Comparison of ENCODE assay signal across 9 mouse cellular contexts in the genomic region with DNA sequence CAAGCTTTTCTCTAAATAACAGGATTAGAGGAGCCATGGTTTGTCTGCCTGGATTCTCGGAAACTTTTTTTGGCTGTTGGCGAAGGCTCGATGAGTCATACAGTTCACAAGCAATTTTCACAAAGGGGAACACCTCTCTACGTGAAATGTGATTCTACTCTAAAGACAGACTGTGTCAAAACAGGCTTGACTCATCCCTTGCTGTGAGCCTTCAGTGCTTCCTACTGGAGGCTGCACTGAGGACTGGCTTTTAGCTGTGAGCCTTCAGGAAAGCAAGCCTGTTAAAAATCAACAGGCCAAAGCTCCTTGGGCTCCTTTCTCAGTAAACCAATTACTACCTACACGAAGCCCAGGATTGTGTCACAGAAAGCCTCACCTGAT.
DNase-seq lines count a peak whose midpoint lies in the region; ATAC-seq and TF ChIP-seq lines count a peak whose summit lies in the region.
"Had no signal": no experiment of that assay in that cellular context is flagged by ENCODE, and none has a peak within 500 bp of the region (broad histone marks: within the 10 kb centered on the region; RNA-seq: fewer than 3 reads in every experiment).

No protein-coding gene starts in this region.

- no peaks in the 10 kb centered on the region for H3K36me3 ChIP-seq in kidney, embryonic 16.5 days (ENCODE audit: insufficient read depth, low read length)
- H3K36me3 ChIP-seq in stomach, embryonic 14.5 days (ENCODE audit: control insufficient read depth, insufficient read depth, low read length), result no peaks in the 10 kb centered on the region
- no peaks in the 10 kb centered on the region for H3K36me3 ChIP-seq in hindbrain, embryonic 10.5 days
- H3K36me3 ChIP-seq: limb, embryonic 13.5 days had no signal

- WGBS in lung, adult 2 months, result 55% methylated on average over 5 of the region's 5 CpGs
- WGBS in kidney, embryonic 16.5 days, result 65% methylated on average over 5 of the region's 5 CpGs
- WGBS in stomach, embryonic 14.5 days, result 37% methylated on average over 5 of the region's 5 CpGs
- 59% methylated on average over 5 of the region's 5 CpGs for WGBS in hindbrain, embryonic 10.5 days

- no peaks in the 10 kb centered on the region for H3K27me3 ChIP-seq in kidney, embryonic 16.5 days (ENCODE audit: insufficient read depth, low read length)
- no peaks in the 10 kb centered on the region for H3K27me3 ChIP-seq in stomach, embryonic 14.5 days (ENCODE audit: control insufficient read depth, insufficient read depth, low read length)
- no peaks in the 10 kb centered on the region for H3K27me3 ChIP-seq in hindbrain, embryonic 10.5 days (ENCODE audit: insufficient read depth, poor library complexity, severe bottlenecking)
- H3K27me3 ChIP-seq: limb, embryonic 13.5 days had no signal

- ATAC-seq in kidney, embryonic 16.5 days (ENCODE audit: low FRiP score, low TSS enrichment), result peak; percentile 88
- ATAC-seq in stomach, embryonic 14.5 days (ENCODE audit: insufficient number of reproducible peaks, insufficient read depth, low FRiP score, low read depth), result no peak

- TF ChIP-seq POLR2A in lung, adult 2 months (IDR thresholded peaks at IDR 0.05; ENCODE audit: borderline replicate concordance, extremely low read depth, low read depth, low read length), result no peak

- H3K4me1 ChIP-seq in lung, adult 2 months (ENCODE audit: control insufficient read depth, insufficient read depth, low read length), result peaks cover 16% of the 10 kb centered on the region
- H3K4me1 ChIP-seq in brown adipose tissue, adult 24 weeks (ENCODE audit: control insufficient read depth, insufficient read depth, insufficient read length, low read length), result peaks cover 11% of the 10 kb centered on the region; the same call in 1 of the 2 replicates
- peaks cover 14% of the 10 kb centered on the region for H3K4me1 ChIP-seq in kidney, embryonic 16.5 days (ENCODE audit: insufficient read depth, low read length)
- peaks cover 3% of the 10 kb centered on the region; the same call in 1 of the 2 replicates for H3K4me1 ChIP-seq in stomach, embryonic 14.5 days (ENCODE audit: control insufficient read depth, insufficient read depth, low read length)
- H3K4me1 ChIP-seq in hindbrain, embryonic 10.5 days (replicated peaks), result peaks cover 20% of the 10 kb centered on the region

- H3K4me2 ChIP-seq in kidney, embryonic 16.5 days (replicated peaks; ENCODE audit: low read depth, low read length), result no peak overlapping the region
- no peak overlapping the region for H3K4me2 ChIP-seq in stomach, embryonic 14.5 days (replicated peaks; ENCODE audit: low read depth, low read length)
- H3K4me2 ChIP-seq: limb, embryonic 13.5 days had no signal

- no peak for TF ChIP-seq CTCF in lung, adult 2 months (IDR thresholded peaks at IDR 0.05; ENCODE audit: insufficient read depth, low read length)

- H3K9me3 ChIP-seq in kidney, embryonic 16.5 days (ENCODE audit: low read length), result no peaks in the 10 kb centered on the region
- no peaks in the 10 kb centered on the region for H3K9me3 ChIP-seq in stomach, embryonic 14.5 days (ENCODE audit: control insufficient read depth, low read depth, low read length)
- no peaks in the 10 kb centered on the region for H3K9me3 ChIP-seq in hindbrain, embryonic 10.5 days
- H3K9me3 ChIP-seq: limb, embryonic 13.5 days had no signal

- no peak overlapping the region for H3K4me3 ChIP-seq in lung, adult 2 months (replicated peaks; ENCODE audit: extremely low read depth, low read depth, low read length)
- H3K4me3 ChIP-seq in brown adipose tissue, adult 24 weeks (ENCODE audit: insufficient read depth, low read depth, low read length), result no peak overlapping the region
- no peak overlapping the region for H3K4me3 ChIP-seq in kidney, embryonic 16.5 days (ENCODE audit: low read length)
- H3K4me3 ChIP-seq in stomach, embryonic 14.5 days (ENCODE audit: low read depth, low read length), result no peak overlapping the region
- H3K4me3 ChIP-seq in hindbrain, embryonic 10.5 days, result no peak overlapping the region
- H3K4me3 ChIP-seq: limb, embryonic 13.5 days had no signal

- DNase-seq in lung, postnatal 10 days, result peak; percentile 18
- no peak for DNase-seq in lung, adult 2 months
- DNase-seq in cerebellum, postnatal 10 days, result no peak
- no peak for DNase-seq in hindbrain, embryonic 10.5 days (ENCODE audit: low spot score)
- DNase-seq in cerebellum, adult 11 months, result no peak

- H3K9ac ChIP-seq in kidney, embryonic 16.5 days (replicated peaks; ENCODE audit: low read length), result no peak overlapping the region
- H3K9ac ChIP-seq in stomach, embryonic 14.5 days (replicated peaks; ENCODE audit: low read depth, low read length), result no peak overlapping the region
- H3K9ac ChIP-seq: limb, embryonic 13.5 days had no signal

- H3K27ac ChIP-seq in brown adipose tissue, adult 24 weeks (replicated peaks; ENCODE audit: low read depth, low read length), result peak overlapping the region; percentile 43
- H3K27ac ChIP-seq in kidney, embryonic 16.5 days (ENCODE audit: low read length), result peak overlapping the region; percentile 71; the same call in 1 of the 2 replicates
- H3K27ac ChIP-seq in stomach, embryonic 14.5 days (ENCODE audit: low read length), result peak overlapping the region; percentile 27; the same call in 1 of the 2 replicates
- no peak overlapping the region for H3K27ac ChIP-seq in hindbrain, embryonic 10.5 days
- H3K27ac ChIP-seq: limb, embryonic 13.5 days had no signal
